Mouse (Mus musculus): ENCODE measurements around the gene Twist2. TPM values are rescaled to one million over a fixed set of nuclear protein-coding genes. Genes with fewer than 3 reads are reported as not detected.
A peak's percentile ranks its signal among the peaks of the same experiment; 100 is the strongest.

The Twist2 gene
- 1 to 10 TPM; 1.5 to 1.6 TPM for total RNA-seq (2021)

DNA sequence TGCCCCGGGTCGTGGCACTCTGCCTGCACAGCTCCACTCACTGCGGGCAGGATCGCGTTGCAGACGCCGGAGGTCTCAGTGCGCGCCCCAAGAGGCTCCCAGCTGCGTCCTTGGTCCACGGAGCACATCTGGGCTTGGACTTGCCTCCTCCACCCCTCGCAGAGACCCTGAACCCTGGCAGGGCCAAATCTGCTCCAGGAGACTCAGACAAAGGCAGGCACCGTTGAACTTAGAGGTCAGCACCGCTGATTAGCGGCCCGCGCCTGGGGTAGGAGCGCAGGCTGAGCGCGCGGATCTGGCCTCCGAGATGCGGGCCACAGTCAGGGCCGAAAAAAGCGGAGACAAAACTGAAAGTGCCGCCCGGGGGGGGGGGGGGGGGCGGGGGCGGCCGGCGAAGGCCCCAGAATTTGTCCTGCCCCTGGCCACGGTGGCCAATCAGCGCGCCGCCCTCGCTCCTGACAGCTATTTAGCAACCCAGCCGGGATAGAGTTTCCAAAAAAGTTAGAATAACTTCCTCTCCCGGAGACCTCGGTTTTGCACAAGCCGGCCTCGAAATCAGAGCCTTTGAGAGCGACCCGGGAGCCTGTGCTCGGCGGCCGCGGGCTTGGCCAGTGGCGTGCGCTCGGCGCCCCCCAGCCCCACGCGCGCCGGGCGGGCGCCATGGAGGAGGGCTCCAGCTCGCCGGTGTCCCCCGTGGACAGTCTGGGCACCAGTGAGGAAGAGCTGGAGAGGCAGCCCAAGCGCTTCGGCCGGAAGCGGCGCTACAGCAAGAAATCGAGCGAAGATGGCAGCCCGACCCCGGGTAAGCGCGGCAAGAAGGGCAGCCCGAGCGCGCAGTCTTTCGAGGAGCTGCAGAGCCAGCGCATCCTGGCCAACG, at the start of gene Twist2:
TSS of gene Twist2 (plus strand) at position 495 of the 877 bp plus-strand sequence.
- intact Hi-C loops (cut with DNase I), result no loop called here

GRCm38 (mm10) chr1:91752931-91753330, 48.3 kb upstream of the Twist2 start:
- DNase-seq (ENCODE audit: extremely low spot score in 1 of 2, low spot score in 2 of 2), result no peak
- intact Hi-C loops (cut with DNase I), result loop anchor here (5.0 kb wide), 2 partner anchors 151 to 226 kb away; no protein-coding TSS in a partner anchor

More for the DNA sequence above, at the start of gene Twist2:
- DNase-seq (ENCODE audit: extremely low spot score in 1 of 2, low spot score in 2 of 2), result peak in 1 of 2 experiments; percentile 63

- intact Hi-C loops (cut with DNase I), result no loop called here
- peak; percentile 62 to 82 for DNase-seq (ENCODE audit: extremely low spot score in 1 of 2, low spot score in 2 of 2)
These were observed 46.2 kb upstream of the Twist2 start for GRCm38 (mm10) chr1:91755102-91755501.

DNA sequence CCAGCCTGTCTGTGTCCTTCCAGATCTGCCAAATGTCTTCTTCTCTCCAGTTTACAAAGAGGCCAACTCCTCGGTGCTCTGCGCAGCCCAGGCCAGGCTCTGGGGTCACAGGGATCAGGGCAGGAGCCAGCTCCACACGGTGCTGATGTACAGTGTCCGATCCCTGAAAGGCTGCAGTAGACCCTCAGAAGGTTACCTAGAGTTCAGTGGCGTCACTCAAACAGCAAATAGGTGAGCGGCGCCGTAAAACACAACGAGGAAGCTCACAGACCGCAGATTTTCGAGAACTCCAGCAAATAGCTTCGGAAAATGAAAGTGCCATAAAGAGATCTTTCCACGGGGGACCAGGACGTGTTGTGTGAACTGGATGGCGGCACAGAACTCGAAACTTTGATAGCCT, 44.0 kb upstream of the Twist2 start:
- intact Hi-C loops (cut with DNase I), result loop anchor here (2.0 kb wide), 1 partner anchor 182 kb away; no protein-coding TSS in a partner anchor
- no peak for DNase-seq (ENCODE audit: extremely low spot score in 1 of 2, low spot score in 2 of 2)

DNA sequence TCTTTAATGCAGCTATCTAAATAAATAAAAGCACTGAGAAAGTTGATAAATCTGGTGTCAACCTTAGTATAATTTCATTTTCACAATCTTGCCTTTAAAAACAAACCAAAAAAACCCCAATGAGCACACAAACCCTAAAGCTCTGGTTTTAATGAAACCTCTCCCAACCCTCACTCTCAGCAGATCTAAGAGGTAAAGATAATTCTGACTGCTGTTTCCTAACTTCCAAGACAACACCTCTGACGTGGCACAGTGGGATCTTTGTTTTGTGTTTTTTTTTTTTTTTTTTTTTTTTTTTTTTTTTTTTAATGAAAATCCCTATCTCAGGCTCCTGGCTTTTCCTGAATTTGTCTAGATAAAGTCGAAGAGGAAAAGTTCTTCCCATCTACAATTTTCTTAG, 43.1 kb upstream of the Twist2 start:
- DNase-seq (ENCODE audit: extremely low spot score in 1 of 2, low spot score in 2 of 2), result no peak
- intact Hi-C loops (cut with DNase I), result no loop called here

GRCm38 (mm10) chr1:91758600-91759515, 42.4 kb upstream of the Twist2 start:
- no peak for DNase-seq (ENCODE audit: extremely low spot score in 1 of 2, low spot score in 2 of 2)
- intact Hi-C loops (cut with DNase I), result no loop called here

GRCm38 (mm10) chr1:91760140-91760986, 40.9 kb upstream of the Twist2 start:
- DNase-seq (ENCODE audit: extremely low spot score in 1 of 2, low spot score in 2 of 2), result peak; percentile 53 to 67
- intact Hi-C loops (cut with DNase I), result no loop called here

DNA sequence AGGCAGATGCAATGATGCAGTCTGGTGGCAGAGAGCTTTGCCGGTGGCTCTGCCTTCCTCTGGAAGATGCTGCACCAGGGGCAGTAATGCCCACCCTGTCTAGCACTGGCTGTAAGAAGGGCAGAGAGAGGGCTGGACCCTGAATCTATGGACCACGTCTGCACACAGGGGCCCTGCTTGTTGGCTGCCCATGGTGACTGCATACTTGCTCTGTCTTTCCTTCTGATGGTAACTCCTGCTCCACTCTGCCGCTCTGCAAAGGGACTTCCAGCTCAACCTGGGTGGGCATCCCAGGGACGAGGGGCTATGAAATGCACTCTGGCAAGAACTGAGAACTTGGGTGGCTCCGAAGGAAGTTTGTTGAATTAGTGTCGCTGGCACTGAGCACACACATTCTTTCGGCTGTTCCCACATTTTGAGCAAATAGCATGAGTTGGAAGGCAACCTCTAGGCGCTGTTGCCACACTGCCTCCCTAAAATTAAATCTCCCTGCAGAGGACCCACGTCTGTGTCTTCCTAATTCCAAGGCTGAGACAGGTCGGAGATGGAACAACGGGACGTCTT, 38.7 kb upstream of the Twist2 start:
- intact Hi-C loops (cut with DNase I), result no loop called here
- no peak for DNase-seq (ENCODE audit: extremely low spot score in 1 of 2, low spot score in 2 of 2)

DNA sequence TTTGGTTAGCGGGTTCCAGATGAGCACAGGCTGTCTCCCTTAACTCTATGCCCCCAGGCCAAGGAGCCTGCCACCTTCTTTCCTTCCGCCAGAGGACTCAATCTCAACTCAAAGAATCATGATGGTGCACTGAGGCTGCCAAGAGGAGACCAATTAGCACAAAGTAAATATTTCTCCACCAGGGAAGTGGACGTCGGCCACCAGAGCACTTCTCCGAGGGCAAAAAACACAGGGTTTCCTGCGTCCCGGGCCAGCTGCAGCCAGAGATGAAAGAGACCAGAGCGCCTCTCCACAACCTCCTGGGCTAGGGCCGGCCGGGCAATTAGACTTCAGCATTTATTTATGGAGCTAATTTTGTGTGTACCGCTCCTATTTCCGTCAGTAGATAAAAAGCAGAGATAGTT, 31.0 kb upstream of the Twist2 start:
- intact Hi-C loops (cut with DNase I), result no loop called here
- DNase-seq (ENCODE audit: extremely low spot score in 1 of 2, low spot score in 2 of 2), result peak in 1 of 2 experiments; percentile 70

DNA sequence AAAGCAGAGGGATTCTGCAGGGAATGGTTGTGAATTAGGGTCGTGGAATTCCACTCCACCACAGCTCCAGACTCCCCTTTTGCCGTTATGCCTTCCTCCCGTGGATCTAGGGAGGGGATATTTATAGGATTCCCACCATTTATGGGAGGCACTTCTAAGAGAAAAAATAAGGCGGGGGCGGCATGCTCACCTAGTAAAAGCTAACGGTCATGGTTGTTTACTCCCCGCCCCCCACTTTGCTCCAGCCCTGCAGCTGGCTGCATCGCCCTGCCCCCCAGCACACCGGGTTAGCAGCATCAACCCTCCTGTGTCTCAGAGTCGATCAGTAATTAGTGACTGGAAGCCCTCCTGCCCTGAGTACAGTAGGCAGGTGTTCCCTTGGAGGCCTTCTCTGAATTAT, 30.6 kb upstream of the Twist2 start:
- intact Hi-C loops (cut with DNase I), result no loop called here
- peak in 1 of 2 experiments; percentile 53 for DNase-seq (ENCODE audit: extremely low spot score in 1 of 2, low spot score in 2 of 2)

GRCm38 (mm10) chr1:91776928-91777327, 24.3 kb upstream of the Twist2 start:
- intact Hi-C loops (cut with DNase I), result no loop called here
- DNase-seq (ENCODE audit: extremely low spot score in 1 of 2, low spot score in 2 of 2), result no peak

DNA sequence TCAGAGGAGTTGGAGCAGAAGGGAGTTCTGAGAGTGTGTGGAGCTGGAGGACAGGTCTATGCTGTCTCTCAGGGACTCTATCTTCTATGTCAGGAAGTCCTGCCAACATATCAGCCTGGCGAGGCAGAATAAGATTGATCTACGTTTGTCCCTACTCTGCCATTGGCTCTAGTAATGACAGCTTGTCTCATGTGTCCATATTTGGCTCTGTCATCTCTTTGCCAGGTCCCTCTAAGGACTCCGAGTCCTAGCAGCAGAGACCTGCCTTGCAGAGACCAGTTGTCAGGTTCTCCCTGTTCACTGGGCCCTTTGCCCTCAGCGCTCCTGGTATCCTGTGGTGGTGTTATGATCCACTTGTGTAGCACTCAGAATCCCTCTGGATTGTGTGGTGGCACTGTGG, 21.4 kb upstream of the Twist2 start:
- DNase-seq (ENCODE audit: extremely low spot score in 1 of 2, low spot score in 2 of 2), result no peak
- intact Hi-C loops (cut with DNase I), result no loop called here

- peak in 1 of 2 experiments; percentile 75 for DNase-seq (ENCODE audit: extremely low spot score in 1 of 2, low spot score in 2 of 2)
- intact Hi-C loops (cut with DNase I), result no loop called here
These were observed 20.1 kb upstream of the Twist2 start for GRCm38 (mm10) chr1:91781182-91781581.

GRCm38 (mm10) chr1:91784162-91784561, 17.1 kb upstream of the Twist2 start:
- DNase-seq (ENCODE audit: extremely low spot score in 1 of 2, low spot score in 2 of 2), result no peak
- intact Hi-C loops (cut with DNase I), result no loop called here

DNA sequence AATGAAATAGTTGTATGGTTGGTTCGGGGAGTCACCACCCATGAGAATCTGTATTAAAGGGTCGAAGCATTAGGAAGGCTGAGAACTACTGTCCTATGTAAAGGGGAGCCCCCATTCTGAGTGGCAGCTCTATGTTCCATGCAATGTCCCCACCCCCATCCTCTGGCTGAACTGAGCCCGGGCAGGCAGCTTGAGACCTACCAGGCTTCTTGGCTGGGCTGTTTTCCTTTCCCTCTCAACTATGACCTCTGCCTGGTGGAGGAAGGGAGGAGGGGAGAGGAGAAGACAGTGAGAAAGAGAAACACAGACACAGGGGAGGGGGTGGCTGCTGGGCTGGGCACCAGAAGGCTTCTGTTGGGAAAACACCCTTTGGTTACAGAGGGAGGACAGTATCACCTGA, 1.9 kb upstream of the Twist2 start:
- intact Hi-C loops (cut with DNase I), result no loop called here
- no peak for DNase-seq (ENCODE audit: extremely low spot score in 1 of 2, low spot score in 2 of 2)

DNA sequence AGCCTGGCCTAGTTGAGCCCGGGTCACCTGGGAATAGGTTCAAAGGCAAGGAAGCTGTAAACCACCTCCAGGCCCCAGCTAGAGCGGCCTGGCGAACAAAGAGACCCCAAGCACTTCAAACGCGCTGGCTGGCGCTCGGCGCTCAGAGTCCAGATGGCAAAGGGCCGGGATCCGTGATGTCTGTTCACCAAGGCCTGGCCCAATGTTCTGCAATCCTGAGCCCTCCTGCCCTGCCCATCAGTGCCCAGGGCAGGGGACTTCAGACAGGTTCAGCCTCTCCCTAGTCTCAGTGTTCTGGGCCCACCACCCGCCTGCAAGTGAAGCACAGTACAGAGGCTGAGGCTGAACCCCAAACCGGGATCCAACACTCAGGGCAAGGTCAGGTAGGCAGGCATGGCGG, 913 bp upstream of the Twist2 start:
- DNase-seq (ENCODE audit: extremely low spot score in 1 of 2, low spot score in 2 of 2), result no peak
- intact Hi-C loops (cut with DNase I), result no loop called here

GRCm38 (mm10) chr1:91801844-91802366, 644 bp downstream of the Twist2 start:
- intact Hi-C loops (cut with DNase I), result no loop called here
- DNase-seq (ENCODE audit: extremely low spot score in 1 of 2, low spot score in 2 of 2), result peak in 1 of 2 experiments; percentile 38
